Mouse (Mus musculus) bone marrow, adult 2 months (tissue): ENCODE data around the gene Ermp1.

ENCODE experiments used
- CTCF ChIP-seq: fragments of 200-500 bp; IDR thresholded peaks from 2 replicates; pipeline ENCODE4 v1.5.1; 2011; ENCODE audit warnings: low read length, control low read depth; ENCODE audit not compliant: control insufficient read depth, insufficient read depth
- POLR2A ChIP-seq: fragments of 200-500 bp; IDR thresholded peaks from 2 replicates; pipeline ENCODE4 v1.6.1; 2011; ENCODE audit warnings: low read depth, mild to moderate bottlenecking, control low read depth, low read length, borderline replicate concordance; ENCODE audit not compliant: control insufficient read depth

DNA sequence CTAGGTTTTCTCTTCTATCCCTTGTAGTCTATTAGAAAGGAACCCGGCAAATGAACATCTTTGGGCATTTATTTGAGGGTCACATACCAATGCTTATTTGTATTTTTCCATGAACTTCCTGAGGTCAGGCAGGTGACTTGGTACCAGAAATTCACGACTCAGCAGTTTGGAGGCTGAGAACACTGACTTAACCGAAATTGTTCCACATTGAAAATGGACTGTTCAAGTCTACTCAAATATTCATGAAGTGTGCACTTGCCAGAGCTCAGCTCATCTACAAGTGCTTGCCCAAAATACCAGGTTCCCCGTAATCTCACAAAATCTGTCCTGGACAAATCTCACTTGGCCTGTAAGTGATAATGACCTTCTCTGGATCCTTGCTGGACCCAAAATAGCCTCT lies 7.8 kb upstream of the Ermp1 start:
- TF ChIP-seq CTCF (no peak), POLR2A (no peak)
